Mouse (Mus musculus): ENCODE results near the gene Aco2. TPM values are rescaled to one million over a fixed set of nuclear protein-coding genes. Genes with fewer than 3 reads are reported as not detected.

Aco2 gene
- total RNA-seq, 2 experiments from 2014 or later = 1,419 to 1,465 TPM

- peak; percentile 59 for DNase-seq
Measured at GRCm38 (mm10) chr15:81845724-81846123, 26.4 kb upstream of the Aco2 start.

GRCm38 (mm10) chr15:81846755-81847154 lies 25.4 kb upstream of the Aco2 start:
- DNase-seq = no peak

GRCm38 (mm10) chr15:81847161-81847560 lies 24.9 kb upstream of the Aco2 start:
- DNase-seq = no peak

DNA sequence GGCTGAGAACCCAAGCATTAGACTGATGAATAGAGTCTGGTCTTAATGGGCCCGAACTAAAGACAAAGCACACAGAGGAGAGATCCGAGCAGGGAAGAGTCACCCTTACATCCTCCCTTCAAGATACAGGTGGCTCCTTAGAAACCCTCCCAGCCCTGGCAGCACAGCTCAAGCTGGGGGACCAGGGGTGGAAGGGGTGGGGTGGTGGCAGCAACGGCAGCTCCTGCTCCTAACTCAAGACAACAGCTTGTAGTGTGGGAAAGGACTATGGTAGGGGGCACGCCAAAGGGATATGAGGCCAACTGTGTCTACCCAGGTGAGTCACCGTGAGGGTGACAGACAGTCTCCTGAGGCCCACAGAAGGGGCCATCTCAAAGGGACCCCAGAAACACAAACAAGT lies 24.2 kb upstream of the Aco2 start:
- no peak for DNase-seq

DNA sequence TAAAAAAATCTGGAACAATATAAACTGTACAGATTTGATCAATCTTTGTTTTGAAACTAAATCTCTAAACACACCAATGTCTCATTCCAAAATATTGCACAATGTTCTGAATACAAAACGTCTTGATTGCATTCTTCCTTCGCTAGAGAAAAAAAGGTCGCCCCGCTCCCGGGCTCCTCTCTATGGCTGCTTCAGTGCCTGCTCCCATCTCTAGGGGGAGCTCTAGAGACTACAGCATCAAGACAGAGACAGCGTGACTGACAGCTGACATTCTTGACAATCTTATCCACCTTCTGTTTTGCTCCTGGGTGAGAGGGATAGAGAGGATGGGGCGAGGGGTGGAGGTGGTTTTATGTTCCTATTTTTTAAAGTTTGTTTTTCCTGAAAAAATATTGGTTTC lies 23.8 kb upstream of the Aco2 start:
- DNase-seq = peak; percentile 72

DNA sequence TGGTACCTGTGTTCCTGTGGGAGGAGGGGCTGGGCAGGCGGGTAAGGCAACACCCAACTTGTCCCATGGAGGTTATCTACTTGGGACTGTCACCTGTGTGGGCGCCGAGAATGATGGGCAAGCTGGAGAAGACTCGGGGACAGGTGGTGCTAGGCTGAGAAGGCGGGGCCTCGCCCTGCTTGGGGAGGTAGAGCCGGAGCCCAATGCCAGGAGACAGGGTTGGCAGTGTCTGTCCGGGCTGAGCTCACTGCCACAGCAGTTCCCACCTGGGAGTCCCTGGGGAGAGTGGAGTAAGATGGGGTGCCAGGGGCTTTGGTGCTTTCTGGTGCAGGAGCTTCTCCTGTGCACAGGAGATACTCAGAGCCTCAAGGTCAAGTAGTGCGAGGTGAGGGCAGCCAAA lies 23.0 kb upstream of the Aco2 start:
- no peak for DNase-seq

DNA sequence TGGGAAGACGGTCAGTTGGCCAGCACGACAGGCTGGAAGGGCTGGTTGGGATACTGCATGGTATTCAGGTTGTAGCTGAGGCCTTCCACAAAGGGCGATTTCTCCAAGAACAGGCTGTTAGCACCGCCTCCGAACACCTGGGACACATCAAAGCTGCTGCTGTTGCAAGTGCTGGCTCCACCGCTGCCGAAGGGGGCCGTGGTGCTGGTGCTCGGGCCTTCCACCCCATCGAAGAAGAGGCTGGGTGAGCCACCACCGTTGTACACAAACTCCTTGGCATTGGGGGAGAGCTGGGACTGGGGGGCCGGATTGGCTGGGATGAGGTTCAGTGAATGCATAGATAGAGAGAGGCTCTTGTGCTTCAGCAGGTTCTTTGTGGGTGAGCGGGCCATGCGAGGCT lies 21.4 kb upstream of the Aco2 start:
- DNase-seq = no peak

DNA sequence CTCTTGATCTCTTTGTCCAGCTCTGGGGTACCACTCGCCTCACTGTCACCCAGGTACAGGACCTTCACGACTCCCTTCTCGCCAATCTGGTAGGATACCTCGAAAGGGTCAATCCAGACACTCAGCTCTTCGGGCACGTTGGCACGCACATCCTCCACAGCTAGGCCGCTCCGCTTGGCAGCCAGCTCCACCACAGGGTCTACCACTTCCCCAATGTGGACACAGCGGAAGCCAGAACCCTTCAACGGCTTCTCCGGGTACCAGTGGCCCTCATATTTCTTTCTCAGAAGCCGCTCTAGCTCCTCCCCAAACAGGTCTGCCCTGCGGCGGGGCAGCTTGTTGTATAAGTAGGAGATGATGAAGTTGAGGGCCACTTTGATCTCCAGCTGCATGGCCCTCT lies 20.7 kb upstream of the Aco2 start:
- DNase-seq = no peak

- no peak for DNase-seq
Measured at GRCm38 (mm10) chr15:81852411-81853000, 19.6 kb upstream of the Aco2 start.

DNA sequence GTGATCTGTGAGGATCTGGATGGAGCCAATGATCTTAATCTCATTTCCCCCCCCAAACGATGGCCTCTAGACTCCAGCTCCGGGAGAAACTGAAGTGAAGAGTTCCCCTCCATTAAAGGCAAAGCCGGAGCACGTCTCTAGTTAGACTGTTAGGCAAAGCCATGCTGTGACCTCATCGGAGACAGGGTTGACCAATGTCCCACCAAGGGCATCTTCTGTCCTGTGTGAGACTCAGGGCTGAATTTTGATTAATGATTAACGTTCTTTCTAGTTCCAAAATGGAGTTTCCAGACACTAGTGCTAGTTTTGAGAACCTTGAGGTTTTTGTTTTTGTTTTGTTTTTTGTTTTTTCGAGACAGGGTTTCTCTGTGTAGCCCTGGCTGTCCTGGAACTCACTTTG lies 19.0 kb upstream of the Aco2 start:
- no peak for DNase-seq

DNA sequence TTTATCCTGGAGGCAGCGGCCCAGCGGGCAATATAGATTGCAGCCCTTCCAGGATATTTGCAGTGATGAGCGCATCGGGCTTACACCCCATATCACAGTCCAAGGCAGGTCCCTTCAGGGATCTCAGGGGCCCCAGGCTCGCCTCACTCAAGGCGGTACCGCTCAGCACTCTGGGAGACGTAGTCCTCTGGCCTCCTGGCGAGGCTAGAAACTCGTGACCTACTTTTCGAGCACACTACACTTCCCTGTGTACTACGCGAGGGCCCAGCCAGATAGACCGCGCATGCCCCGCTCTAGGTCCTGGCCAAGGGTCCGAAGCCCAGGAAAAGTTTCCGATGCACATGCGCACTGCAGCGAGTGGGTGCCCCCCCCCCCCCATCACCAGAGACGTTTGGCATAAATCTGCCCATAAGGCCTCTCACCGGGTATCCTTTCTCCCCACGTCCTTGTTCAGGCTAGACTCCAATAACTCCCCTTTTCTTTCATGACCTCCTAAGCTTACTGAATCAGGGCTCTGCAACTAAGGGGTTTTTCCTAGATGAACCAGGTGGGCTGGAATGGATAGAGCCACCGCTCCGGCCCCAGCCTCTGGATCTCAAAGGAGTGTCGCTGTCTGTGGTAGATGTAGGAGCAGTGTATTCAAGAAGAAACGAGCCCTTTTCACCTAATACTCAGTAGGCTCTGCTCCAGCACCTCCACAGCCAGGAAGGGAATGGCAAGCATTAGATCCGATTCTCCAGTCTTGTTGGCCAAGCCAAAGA lies 15.9 kb upstream of the Aco2 start:
- peak; percentile 84 for DNase-seq

DNA sequence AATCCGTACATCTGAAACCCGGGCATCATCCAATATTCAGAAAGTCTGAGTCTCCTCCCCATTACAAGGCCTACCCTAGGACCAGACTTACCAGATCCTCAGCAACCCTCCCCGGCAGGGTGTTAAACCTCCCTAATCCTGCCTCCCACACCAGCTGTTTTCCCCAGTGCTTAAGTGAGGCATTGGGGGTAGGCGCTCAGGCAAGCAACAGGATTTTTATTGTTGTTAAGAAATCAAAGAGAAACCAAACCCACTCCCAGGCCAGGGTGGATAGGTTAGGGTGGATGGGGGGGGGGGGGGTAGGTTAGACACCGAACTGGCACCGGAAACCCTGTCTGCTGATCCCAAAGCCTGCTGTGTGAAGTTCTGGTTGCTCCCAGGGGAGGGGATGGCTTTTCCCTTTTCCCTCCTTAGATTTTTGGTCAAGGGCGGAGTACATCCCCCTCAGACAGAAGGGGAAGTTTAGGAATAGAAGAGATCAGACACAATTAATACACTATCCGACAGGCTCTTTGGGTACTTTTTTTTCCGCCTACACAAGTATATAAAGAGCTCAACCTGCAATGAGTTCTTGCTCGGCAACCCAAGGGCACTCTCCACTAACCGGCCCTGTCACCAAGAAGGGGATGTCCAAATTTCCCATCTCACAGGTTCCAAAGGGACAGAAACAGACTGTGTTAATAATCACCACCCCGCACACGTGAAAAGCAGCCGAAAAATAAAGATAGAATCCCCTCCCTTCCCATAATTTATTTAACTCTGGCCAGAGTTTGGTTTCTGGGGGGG lies 15.0 kb upstream of the Aco2 start:
- DNase-seq = no peak

GRCm38 (mm10) chr15:81857724-81858116 lies 14.4 kb upstream of the Aco2 start:
- DNase-seq = no peak

DNA sequence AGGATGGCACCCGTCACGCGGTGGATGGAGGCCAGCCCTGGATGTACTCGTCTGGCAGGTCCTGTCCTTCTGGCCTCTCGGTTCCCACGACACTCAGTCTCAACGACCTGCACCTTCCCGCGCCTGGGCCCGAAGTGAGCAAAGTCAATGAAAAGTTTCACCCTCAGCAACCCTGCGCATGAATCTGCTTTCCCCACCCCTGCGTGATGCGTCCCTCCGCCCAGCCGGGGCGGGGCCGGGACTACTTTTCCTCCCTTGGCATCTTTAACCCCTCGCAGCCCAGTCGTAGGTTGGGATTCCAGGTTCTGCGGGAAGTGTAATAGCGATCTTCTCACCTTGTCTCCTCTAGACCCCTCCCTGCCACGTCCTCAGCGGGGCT lies 14.0 kb upstream of the Aco2 start:
- DNase-seq = peak; percentile 94

- DNase-seq = peak; percentile 67
Measured at GRCm38 (mm10) chr15:81858517-81859329, 13.4 kb upstream of the Aco2 start, which contains the start of gene Tob2. Gene Tob2 (minus strand): TSS chr15:81858796.

DNA sequence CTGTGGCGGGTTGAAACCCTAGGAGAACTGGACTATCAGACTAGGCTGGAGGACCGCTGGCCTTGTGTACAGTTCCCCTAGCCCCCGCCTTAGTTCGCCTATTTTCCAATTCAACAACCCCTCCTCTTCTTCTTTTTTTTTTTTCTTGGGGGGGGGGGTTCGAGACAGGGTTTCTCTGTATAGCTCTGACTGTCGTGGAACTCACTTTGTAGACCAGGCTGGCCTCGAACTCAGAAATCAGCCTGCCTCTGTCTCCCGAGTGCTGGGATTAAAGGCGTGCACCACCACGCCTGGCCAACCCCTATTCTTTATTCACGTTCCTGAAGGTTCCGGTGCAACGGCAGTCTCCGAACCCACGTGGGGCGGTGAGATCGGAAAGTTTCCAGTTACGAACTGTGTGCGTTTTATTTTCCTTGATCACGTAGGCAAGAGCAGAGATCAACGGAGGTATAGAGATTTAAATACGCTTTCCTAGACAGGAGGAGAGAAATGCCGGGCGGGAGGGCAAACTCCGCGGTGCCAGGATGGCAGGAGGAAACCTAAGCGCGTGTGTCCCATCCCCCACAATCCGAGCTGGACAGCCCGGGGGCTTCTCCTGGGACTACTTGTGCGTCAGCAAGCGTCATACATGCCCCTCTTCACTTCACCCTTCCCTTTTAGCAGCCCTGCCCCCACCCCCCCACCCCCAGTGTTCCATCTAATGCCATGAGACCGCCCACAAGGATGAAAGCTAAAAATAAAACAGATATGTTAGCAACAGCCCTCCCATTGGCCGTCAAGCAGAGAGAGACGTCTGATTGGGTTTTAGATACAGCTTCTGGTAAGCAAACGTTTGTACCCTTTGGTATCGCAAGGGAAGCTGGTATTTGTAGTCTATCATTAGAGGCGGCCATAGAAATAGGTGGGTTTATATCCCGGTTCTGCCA lies 12.5 kb upstream of the Aco2 start:
- DNase-seq = peak; percentile 88

GRCm38 (mm10) chr15:81860471-81861135 lies 11.5 kb upstream of the Aco2 start:
- DNase-seq = peak; percentile 53

DNA sequence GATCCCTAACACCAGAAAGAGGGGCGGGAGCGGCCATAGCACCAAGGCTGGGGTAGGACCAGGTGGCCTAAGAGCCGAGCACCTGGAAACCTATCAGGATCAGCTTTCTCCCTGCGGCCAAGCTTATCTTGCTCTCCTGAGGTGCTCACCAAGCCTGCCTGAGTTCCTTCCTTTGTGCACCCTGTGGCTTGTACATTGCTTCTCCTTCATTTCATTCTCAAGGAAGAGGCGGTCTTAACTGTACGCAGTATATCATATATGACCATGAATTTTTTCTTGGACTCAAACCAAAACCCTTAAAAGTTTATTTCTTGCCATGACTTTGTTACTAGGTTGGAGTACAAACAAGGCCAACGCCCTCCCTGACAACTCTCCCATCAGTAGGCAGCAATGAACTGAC lies 7.9 kb upstream of the Aco2 start:
- no peak for DNase-seq

- no peak for DNase-seq
Measured at GRCm38 (mm10) chr15:81869985-81870384, 2.1 kb upstream of the Aco2 start.

DNA sequence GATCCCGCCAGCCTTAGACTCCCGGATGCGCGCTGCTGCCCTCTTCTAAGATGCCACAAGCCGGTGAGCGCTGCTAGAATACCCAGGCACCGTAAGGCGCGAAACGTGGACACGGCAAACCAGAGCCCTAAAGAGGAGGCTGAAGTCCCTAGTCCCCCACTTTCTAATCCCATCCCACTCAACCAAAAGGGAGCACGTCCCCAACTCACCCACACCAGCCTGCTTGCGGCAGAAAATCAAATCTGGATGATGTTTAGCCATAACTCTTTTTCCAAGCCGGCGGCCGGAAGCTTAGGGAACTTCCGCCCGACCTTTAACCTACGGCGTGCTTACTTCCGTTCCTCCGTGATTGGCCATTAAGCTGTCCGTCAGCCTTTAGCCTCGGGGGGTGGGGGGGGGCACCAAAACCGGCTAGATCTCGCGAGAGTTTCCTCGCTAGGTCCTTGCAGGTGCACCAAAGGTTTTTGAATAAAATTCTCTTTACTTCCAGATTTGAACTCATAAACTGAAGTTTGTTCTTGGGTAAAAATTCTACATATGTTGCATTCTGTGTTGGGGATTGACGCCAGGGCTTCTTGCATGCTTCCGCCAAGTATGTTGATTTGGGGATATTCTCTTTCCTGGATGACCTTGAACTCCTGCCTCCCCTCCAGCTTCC lies 376 bp upstream of the Aco2 start, which contains the start of gene Phf5a:
Phf5a (minus strand) TSS at position 308 of the 658 bp plus-strand sequence.
- peak; percentile 88 for DNase-seq

Measured in heart, postnatal 4 days (tissue).